Mouse (Mus musculus): ENCODE measurements around the gene Mark2.

The Mark2 gene

DNA sequence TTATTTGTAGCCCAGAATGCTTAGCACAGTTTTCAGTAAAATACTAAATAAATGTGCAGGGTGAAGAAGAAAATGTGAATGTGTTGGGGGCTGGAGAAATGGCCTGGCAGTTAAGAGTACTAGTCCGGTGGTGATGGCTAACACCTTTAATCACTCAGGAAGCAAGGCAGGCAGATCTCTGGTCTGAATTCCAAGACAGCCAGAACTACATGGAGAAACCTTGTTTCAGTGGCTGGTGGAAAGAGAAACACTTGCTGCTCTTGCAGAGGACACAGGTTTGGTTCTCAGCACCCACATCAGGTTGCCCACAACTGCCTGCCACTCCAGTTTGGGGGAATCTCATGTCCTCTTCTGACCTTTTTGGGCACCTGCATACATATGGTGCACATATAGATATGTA, 41.6 kb downstream of the Mark2 start:
- intact Hi-C loops (cut with DNase I): no loop called here

DNA sequence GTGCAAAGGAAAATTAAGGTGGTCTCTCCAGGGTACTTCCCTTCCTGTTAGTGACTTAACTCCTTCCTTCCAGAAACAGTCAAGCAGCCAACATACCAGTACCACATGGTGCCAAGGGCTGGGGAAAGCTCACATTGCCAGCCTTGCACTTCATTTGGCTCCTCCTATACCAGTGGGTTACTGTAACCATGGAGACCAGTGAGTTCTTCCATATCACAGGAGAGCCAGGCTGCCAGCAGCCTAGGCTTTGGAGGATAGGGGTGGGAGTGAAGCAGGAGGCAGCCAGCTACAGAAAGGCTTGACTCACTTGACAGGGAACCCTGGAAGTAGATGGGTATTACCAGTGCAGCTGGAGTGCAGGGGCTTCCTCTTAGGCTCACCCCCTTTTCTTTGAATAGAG, 42.6 kb downstream of the Mark2 start:
- intact Hi-C loops (cut with DNase I): no loop called here

DNA sequence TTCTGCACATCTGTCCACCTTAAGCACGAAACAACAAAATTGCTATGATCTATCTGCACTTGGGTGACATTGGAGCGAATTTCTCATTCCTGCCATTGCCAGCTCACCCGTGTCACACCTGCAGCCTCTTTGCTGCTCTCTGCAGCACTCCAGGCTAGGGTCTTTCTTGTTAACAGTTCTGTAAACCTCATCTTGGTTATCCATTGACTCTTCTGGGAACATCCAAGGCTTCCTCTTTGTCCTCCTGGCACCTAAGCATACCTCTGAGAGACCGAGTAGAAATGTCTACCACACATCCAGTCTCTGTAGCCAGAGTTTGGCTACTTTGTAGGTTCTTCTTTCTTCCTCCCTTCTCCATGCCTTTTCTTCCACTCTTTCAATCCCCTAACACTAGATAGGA, 45.7 kb downstream of the Mark2 start:
- intact Hi-C loops (cut with DNase I): no loop called here

DNA sequence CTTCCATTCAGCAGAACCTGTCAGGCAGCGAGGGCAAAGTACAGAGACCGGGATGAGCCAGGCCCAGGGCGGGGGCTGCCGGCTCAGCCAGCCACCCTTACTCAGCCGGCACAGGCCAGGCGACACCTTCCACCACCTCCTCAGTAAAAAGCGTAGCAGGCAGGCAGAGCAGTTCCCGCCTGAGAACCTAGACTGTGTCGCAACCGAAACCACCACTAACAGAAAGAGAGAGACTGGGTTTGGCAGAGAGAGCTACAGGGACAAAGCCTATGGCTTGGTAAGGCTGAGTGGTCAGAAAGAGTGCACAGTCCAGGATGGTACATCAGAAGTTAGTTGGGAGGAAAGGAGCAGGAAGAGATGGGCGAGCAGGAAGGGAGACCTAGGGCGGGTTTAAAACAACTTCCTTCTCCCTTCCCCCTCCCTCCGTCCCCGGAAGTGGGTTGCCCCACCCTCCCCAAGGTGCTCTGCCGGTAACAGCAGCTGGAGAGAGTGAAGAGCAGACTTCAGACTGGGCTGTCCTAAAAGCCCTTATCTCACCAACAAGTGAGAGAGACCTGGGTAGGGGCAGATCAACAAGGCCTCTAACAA, 46.5 kb downstream of the Mark2 start:
- intact Hi-C loops (cut with DNase I): no loop called here

DNA sequence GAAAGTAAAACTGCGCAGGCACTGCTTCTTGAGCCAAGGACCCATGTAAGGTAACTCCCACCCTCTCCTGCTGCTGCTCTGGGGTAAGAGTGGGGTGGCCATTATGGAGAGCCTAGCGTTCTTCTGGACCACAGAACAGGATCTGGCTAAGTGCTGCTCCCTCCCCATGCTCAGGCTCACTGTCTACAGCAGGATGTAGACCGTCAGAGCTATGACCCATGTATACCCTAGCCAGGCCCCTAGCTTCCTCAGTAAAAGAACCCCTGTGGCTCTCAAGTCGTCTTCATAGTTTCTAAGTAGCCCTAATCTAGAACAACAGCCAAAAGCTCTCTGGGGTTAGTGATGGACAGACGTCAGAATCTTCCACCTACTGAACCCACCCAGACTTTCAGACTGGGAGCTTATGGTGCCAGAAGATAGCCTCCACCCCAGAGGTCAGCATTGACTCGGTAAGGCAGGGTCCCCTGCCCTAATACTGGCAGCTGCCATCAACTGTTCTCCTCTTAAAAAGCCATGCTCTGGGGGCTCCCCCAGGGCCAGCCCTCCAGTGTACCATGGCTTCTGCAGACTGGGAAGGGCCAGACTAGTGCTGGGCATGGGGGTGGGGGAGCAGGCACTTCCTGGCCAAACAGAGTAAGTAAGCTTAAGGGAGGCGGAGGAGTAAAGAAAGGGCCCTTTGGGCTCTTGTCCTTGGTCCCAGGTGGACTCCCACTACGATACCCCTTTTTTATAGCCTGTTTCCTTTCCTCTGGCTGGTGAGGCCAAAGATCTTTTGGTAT, 47.4 kb downstream of the Mark2 start:
- intact Hi-C loops (cut with DNase I): loop anchor here (5.0 kb wide), 1 partner anchor 43 kb away; no protein-coding TSS in a partner anchor

DNA sequence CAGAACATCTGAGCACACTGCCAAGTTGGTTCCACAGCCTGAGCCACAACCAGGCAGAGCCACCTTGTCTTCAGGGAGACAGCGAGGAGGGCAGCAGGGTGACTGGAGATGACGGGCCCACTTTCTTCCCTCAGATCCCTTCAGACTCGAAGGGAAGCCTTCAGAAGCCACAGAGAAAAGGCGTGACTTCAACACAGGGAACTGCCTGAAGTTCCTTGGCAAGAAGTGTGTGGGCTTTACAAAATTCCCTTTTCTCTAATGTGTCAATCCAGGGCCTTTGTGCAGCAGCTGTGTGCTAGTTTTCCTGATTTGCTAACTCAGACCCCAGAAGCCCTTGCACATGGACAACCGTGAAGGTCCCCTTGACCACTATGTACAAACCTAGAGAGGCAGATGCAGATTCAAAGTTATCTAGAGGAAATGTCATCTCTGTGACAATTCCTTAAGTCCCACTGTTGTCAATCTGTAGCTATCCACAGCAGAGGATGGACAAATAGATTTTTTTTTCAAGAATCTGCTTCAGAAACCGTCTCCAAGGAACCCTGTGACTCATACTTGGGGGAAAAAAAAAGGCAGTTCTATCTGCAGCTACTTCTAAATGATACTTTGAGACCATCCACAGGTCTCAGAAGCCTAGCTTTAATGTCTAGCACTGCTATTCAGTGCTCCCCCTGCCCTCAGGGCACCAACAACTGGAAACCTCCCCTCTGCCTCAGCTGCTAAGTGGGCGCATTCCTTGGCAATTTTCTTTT, 49.5 kb downstream of the Mark2 start:
- intact Hi-C loops (cut with DNase I): loop anchor here (5.0 kb wide), 1 partner anchor 45 kb away; no protein-coding TSS in a partner anchor

DNA sequence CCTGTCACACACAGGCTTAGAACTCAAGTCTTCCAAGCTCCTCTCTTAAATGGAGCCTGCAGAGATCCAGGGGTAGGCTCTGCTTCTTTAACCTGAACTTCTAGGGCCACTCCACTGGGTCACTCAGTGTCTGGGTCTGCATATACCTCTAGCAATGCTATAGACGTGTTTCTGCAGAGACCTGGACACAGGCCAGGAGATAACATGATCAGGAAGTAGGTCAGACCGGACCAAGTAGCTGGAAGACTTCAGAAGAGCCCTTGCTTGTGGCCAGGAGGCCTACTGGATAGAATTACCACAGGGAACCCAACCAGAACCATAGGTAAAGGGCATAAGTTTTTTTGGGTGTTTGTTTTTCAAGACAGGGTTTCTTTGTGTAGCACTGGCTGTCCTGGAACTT, 51.9 kb downstream of the Mark2 start:
- intact Hi-C loops (cut with DNase I): loop anchor here (5.0 kb wide), 1 partner anchor 48 kb away; no protein-coding TSS in a partner anchor

DNA sequence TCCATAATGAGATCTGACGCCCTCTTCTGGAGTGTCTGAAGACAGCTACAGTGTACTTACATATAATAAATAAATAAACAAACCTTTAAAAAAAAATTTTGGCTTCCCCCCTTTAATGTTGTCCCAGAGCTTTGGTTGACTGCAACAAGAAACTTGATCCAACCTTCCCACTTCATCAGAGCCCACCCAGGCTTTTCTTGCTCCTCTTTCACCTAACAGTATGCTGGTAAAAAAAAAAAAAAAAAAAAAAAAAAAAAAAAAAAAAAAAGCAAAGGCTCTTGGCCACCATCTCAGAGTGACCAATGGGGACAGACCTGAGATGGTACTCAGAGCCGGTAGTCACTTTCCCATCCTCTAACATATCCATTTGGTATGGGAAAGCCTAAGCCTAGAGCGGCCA, 53.4 kb downstream of the Mark2 start:
- intact Hi-C loops (cut with DNase I): no loop called here

DNA sequence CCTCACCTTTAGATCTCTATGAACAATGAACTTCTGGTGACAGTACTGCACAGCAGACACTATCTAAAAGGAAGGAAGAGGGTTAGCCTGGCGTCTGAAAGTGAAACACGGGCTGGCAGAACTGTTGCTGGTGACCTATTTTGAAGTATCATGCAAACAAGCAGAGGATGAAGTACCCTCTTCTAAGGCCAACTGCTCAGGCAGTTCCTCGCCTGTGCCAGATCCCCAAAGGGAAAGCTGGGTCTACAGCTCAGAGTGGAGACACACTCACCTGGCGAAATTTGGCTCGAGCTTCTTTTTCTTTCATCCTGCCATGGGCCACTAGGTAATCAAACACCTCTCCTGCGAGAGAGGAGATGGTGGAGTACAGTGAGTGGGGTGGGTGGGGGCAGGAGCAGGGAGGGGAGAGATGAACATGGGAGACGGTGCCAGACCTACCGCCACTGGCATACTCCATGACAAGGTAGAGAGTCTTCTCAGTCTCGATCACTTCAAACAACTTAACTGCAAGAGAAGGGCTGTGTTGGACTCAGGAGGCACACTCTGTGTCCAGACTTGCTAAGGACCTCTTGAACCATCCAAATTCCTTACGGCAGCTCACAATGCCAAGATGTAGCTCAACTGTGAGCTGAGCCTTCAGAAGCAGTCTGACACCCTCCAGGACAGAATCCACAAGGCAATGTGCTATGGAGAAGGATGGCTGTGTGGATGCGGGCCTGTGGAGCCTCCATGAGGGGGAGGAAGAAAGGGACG, 54.9 kb downstream of the Mark2 start:
- intact Hi-C loops (cut with DNase I): no loop called here

DNA sequence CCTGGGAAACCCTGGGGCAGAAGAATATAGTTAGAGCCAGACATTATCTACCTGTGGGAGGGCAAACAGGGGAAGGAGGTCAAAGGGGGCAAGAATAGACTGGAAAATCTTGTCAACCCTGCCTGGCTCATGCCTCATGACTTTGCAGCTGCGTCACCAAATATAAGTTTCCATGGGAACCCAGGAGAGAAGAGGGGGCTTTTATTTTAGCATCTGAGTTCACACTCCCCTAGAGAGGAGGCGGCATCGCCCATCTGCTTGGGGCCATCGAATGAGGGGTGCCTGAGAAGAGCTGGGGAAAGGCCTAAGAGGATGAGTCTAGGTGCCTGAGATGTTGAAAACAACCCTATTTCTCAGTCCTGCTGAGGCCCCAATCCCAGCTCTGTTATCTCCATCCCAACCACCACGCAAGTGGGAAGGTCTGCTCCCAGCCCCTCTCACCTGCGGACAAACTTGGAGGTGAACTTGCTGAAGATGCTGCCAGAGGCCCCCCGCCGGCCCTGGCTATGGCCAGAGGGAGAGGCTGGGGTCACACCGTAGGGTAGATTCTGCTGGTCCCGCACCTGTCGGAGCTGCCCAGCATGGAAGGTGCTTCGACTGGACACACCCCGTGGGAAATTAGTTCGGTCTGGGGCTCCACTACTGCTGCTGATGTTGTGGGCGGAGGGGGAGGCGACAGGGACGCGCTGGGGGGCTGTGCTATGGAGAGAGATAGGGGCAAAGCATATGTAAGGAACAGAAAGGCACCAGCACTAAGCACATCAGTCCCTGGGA, 60.9 kb downstream of the Mark2 start:
- intact Hi-C loops (cut with DNase I): no loop called here

DNA sequence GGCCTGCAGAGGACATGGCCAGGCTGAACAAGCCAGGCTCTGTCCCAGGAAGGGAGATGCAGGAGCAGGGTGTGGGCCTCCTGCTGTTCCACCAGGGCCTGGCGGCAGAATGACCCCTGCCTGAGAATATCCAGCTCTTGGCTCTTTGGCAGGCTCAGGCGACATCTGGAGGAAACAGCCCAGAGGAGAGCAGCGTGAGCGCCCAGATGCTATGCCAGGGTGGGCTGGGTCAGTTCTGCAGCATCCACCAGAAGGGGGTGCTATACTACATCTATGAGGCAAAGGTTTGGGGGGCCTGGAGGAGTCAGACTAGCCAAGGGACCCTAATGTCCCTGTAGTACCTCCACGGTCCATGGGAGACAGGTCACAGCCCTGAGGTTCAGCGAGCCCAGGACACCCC, 62.5 kb downstream of the Mark2 start:
- intact Hi-C loops (cut with DNase I): loop anchor here (5.0 kb wide), 1 partner anchor 63 kb away; the partner anchor contains the start of gene Mark2

DNA sequence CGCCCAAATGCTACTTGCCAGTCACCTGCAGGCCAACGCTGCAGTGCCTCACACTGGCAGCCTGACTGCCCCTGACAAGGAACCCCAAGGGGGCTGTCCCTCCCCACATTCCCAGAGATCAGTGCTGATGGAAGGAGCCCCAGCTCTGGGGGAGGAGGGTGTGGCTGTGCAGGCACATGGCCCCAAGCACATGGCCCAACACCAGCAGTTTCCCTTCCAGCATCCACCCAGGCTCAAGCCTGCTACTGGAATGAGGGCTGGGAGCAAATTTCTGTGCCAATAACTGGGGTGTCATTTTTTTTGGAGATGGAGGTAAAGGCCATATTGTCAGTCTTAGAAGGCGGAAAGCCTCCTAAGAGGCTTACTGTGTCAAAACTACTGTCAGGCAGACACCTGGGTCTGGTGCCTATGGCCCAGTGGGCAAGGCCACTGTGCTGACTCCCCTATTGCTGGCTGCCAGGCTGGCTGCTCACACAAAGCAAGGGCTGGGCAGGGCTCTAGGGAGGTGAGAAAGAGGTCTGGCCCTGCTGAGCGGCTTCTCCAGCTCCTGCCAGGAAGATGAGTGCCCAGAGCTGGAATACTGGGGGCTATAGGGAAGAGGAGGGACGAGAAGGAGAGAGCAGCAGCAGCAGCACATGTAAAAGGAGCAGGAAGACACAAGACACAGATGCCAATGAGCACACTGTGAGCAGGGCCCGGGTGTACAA, 63.3 kb downstream of the Mark2 start:
- intact Hi-C loops (cut with DNase I): loop anchor here (5.0 kb wide), 1 partner anchor 64 kb away; the partner anchor contains the start of gene Mark2

DNA sequence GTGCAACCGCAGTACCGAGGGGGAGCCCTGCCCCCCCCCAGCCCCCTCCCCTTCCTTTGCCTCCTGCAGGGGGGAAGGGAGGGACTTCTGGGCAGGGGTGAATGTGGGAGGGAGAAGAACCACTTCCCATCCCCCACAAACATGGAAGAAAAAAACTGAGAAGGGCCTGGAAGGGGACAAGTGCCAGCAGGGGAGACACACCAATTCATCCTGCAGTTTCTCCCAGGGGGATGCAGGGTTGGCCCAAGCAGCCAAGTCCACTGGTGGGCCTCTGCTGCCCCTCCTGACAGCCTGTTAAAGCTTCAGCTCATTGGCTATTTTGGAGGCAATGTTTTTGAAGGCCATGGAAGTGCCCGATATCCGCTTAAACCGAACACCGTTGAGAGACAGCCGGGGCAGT, 64.9 kb downstream of the Mark2 start:
- intact Hi-C loops (cut with DNase I): loop anchor here (5.0 kb wide), 1 partner anchor 66 kb away; the partner anchor contains the start of gene Mark2

DNA sequence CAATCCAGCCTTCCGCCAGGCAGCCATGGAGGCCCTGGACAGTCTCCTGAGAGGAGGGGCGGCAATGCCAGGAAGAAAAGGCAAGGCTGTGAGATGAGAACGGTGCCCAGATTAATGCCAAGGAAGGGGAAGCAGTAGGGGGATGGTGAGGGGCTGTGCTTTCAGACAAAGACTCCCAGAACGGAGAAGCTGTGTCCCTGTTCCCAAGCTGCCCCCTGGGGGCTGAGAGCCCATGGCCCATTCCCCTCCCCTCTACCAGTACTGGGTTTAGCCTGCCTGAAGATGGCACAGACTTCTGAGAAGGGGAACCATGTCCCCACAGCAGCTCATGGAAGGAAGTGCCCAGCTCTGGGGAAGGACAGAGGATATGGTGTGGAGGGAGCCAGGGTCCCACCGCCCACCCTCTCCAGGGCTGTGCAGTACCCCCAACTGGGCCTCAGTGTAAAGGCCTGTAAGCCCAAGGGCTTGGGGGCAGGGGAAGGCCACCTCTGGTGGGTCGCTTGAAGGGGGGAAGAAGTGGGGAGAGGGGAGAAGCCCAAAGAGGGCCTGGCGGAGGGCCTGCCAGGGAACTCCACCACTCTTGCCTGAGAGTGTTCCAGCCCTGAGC, 65.5 kb downstream of the Mark2 start:
- intact Hi-C loops (cut with DNase I): loop anchor here (5.0 kb wide), 1 partner anchor 66 kb away; the partner anchor contains the start of gene Mark2

DNA sequence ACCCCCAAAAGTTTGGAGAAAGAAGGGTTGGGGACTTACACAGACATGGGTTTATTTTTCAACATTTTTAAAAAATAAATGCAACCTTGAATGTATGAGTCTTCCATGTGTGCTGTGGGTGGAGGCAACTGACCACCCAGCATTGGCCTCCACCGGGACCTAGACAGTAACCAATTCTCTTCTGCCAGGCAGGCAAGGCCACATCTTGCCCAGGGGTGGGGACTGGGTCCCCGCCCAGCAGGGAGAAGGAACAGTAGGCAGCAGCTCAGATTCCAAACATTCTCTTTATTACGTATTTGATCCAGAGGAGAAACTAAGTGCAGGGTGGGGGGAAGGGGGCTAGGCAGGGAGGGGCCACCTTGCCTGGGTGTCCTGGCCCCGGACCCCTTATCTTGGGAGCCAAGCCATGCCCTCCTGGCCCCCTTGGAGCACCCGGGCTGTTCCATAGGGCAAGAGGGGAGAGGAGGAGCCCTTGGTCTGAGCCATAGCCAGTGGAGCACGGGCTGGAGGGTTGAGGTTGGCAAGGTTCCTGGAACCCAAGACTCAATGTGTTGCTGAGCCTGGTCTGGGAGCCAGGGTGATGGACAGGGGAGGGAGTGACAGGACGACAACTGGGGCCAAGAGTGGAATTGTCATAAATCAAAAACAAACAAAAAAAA, 66.4 kb downstream of the Mark2 start:
- intact Hi-C loops (cut with DNase I): loop anchor here (5.0 kb wide), 1 partner anchor 67 kb away; the partner anchor contains the start of gene Mark2

DNA sequence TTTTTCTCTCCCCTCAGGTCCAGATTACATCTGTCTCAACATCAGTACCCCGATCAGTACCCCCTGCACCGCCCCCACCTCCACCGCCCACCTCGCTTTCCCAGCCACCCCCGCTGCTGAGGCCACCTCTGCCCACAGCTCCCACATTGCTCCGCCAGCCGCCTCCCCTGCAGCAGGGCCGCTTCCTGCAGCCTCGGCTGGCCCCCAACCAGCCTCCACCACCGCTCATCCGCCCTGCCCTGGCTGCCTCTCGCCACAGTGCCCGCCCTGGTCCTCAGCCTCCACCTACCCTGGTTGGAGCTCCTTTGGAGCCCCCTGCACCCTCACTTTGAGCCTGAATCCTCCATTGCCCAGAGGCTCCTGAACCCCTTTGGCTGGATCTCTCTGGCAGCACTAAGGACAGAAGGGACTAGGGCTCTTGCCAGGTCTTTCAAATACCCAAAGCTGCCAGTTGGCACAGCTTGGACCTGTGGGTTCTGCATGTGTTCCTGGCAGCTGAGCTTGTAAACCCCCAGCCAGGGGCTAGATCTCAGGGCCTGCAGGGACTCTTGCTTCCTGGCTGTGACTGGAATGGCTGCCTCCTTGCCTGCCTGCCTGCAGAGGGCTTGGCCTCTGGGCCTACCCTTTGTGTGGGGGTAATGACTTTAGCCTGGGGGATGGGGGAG, 67.2 kb downstream of the Mark2 start:
- intact Hi-C loops (cut with DNase I): no loop called here

DNA sequence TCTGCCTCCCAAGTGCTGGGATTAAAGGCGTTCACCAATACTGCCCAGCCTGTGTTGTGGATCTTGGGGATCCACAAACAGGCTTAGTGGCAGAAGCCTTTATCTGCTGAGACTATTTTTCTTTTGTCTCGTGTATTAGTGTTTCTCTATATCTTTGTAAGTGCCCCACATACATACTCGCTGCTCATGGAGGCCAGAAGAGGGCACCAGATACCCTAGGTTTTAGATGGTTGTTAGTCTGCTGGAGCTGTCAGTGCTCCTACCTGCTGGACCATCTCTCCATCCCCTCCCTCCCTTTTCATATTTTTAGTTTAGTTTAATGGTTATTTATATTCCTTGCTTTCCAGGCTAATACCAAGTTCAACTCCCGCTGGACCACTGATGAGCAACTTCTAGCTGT, 68.2 kb downstream of the Mark2 start:
- intact Hi-C loops (cut with DNase I): no loop called here
